Mouse (Mus musculus): ENCODE data around the gene Hspa12b. TPM values are rescaled to one million over a fixed set of nuclear protein-coding genes. Genes with fewer than 3 reads are reported as not detected.

The Hspa12b gene
- polyA plus RNA-seq, 1 experiment: 9.9 TPM

DNA sequence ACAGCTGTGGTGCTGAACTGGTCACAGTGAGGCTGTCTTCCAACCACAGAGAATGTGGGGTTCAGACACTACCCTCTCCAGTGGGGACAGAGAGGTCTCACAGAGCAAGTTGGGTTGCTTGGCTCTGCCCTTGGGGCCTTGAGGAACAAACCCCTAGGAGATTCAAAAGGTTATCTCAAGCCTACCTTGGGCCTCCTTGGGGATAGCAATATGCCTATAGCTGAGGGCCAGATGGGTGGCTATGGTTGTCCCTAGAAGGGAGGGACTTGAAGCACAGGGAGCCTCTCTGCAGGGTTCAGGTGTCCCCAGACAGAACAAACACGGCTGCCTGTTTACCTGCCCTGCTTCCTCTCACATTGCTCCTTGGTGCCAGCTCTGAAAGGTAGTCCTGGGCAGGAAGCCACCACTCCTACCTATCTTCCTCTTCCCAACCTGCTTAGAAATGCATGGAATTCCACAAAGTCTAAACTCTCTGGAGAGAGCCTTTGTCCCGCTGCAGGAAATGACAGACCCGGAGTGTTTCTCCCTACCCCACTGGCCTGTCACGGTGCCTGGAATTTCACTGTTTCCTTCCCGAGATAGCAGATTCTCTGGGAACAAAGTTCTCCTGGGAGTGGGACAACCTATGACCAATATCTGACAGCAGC lies 12.9 kb downstream of the Hspa12b start:
- no peak for TF ChIP-seq GATA1 (IDR thresholded peaks at IDR 0.05; ENCODE audit: low read length)

DNA sequence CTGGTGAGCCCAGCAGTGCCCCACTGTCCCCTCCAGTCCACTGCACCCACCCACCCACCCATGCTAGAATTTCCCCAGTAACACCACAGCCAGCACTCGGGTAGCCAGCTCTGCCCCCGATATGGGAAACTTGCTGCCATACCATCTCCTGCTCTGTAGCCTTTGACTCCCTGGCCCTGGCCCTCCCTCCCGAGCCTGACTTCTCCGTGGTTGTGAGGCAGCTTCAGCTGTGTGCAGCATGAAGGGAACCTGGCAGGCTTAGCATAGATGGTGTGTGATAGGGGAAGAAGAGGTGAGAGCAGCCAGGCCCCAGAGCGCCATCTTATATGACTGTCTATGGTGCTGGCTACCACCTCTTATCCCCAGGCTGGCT lies 13.4 kb downstream of the Hspa12b start:
- TF ChIP-seq GATA1 (IDR thresholded peaks at IDR 0.05; ENCODE audit: low read length): no peak

DNA sequence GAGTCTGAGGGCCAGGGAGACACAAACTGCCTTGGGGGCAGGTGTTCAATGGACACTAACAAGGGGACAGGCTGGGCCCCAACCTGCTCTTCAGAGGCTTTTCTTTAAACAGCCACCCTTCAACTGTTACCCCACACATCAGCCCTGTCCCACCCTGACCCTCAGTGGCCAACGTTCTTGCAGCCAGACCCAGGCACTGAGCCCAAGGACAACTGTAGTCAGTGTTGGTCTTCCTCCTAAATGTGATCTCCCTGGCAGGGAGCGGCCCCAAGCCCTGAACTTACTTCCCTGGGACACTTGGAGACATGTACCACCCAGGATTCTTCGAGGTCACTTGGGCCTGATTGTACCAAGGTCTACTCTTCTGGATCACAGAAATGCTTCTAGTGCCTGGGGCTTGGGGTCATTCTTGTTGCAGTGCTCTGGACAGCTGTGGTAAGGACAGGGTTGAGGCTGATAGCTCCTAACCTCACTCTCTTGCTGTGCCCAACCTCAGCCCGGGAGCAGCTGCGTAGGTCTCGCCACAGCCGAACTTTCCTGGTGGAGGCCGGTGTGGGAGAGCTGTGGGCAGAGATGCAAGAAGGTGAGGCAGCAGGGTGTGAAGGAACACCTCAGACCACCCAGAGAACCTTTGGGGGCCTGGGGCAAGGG lies 14.4 kb downstream of the Hspa12b start:
- TF ChIP-seq GATA1 (IDR thresholded peaks at IDR 0.05; ENCODE audit: low read length): no peak

DNA sequence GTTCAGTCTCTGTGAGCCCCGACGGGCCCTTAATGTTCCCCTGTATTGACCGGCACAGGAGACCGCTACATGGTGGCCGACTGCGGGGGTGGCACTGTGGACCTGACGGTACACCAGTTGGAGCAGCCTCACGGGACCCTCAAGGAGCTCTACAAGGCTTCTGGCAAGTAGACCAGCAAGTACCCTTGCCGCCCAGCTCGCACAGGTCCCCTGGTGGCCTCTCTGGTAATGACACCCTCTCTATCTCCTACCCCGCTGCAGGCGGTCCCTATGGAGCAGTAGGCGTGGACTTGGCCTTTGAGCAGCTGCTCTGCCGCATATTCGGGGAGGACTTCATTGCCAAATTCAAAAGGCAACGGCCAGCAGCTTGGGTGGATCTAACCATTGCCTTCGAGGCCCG lies 15.5 kb downstream of the Hspa12b start:
- TF ChIP-seq GATA1 (IDR thresholded peaks at IDR 0.05; ENCODE audit: low read length): no peak

DNA sequence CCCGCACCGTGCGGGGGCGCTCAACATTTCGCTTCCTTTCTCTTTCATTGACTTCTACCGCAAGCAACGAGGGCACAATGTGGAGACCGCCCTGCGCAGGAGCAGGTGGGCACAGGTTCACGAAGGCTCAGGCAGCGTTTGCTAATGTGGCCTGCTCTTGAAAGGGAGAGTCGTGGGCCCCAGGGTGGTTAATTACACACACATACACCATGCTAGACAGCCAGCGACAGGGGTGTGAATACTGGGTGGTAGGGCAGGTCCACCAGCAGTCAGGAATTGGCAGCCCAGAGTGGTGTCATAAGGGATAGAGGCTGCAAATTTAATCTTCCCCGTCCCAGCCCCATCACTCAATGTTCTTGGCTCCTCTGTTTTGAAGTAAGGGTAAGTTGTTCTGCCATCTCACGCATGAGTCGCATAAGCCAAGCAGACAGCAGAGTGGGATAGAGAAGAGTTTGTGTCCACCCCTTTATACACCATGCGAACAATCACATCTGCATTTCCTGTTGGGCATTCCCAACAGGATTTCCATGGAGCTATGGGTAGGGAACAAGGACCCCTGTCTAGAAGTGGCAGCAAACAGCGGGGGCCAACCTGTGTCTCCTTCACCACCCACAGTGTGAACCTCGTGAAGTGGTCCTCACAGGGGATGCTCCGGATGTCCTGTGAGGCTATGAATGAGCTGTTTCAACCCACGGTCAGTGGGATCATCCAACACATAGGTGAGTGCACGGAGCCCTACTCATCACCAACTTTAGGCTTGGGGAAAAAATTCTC lies 16.1 kb downstream of the Hspa12b start:
- no peak for TF ChIP-seq GATA1 (IDR thresholded peaks at IDR 0.05; ENCODE audit: low read length)

DNA sequence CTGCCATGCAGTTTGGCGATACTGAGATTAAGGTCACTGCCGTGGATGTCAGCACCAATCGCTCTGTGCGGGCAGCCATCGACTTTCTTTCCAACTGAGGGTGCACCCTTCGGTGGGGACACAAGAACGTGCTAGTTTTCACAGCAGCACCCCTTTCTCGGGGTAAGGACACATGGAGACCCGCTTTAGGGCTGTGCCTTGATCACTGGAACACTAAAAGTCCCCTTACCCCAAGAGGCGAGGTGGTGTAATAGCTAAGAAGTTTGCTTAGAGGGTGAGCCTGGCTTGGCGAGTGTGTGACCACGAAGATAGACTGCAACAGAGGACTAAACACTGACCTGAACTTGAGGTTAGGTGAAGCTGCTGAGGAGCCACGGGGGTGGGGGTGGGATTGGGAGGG lies 18.0 kb downstream of the Hspa12b start:
- TF ChIP-seq GATA1 (IDR thresholded peaks at IDR 0.05; ENCODE audit: low read length): no peak

DNA sequence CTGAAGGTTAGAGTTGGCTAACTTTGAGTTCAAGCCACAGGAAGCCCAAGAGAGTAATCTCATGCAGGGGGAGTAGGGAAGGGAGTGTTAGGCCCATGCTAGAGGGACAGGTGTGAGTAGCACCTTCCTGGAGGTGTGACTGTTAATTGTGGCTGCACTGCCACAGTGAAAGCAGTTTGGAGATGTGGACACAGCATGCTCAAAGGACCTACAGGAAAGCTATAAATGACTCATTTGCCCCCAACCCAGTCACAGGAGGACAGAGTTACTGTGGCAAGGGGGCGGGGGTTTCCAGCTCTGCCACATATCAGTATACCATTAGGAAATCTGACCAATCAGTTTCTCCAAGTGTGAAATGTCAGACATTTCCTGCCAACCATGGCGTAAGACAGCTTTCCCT lies 18.5 kb downstream of the Hspa12b start:
- TF ChIP-seq GATA1 (IDR thresholded peaks at IDR 0.05; ENCODE audit: low read length): no peak

DNA sequence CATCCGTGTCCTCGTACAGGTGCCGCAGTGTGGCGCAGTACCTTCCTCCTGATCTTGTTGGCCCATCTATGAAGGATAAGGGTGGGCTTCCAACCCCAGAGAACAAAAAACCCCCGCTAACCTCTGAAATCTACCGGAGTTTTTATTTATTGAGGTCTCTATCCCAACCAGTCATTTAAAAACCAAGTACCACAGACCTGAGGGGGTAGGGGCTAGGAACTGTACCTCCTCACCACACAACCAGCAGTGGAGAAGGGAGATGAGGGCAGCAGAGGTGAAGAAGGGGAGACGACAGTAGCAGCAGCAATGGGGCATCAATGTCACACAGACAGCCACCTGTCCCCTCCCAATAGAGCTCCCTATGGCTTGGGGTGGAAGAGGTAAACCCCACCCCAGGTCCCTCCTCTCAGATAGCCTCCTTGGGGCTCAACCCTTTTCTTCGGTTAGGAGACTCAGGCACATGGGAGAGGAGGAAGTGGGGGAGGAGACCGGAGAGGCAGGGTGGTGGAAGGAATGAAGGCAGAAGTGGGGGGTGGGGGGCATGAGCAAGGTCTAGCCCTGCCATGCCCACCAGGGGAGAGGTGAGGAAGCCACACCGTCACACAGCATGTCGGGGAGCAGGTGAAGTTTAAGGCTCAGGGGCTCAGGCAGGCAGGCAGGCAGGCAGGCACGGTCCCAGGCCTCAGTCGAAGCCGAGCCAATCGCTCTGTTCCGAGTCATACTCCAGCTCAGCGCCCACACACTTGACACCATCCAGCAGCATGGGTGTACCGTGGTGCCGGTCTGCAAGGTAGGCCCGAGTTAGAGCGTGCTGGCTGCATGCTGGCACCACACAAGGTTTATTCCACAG lies 19.3 kb downstream of the Hspa12b start:
- no peak for TF ChIP-seq GATA1 (IDR thresholded peaks at IDR 0.05; ENCODE audit: low read length)

DNA sequence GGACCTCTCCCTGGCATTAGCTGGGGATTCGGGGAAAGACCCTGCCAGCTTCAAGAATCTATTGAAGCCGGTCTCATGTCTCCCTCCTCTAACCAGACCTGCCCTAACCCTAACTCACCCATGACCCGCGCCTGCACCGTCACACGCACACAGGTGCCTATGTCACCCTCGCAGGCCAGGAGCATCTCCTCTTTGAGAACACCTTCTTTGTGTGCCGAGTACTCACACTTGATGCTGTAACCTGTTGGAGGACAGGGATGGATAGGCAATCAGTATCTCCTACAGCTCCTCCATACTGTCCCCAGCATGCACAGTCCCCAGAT lies 19.9 kb downstream of the Hspa12b start:
- no peak for TF ChIP-seq GATA1 (IDR thresholded peaks at IDR 0.05; ENCODE audit: low read length)

DNA sequence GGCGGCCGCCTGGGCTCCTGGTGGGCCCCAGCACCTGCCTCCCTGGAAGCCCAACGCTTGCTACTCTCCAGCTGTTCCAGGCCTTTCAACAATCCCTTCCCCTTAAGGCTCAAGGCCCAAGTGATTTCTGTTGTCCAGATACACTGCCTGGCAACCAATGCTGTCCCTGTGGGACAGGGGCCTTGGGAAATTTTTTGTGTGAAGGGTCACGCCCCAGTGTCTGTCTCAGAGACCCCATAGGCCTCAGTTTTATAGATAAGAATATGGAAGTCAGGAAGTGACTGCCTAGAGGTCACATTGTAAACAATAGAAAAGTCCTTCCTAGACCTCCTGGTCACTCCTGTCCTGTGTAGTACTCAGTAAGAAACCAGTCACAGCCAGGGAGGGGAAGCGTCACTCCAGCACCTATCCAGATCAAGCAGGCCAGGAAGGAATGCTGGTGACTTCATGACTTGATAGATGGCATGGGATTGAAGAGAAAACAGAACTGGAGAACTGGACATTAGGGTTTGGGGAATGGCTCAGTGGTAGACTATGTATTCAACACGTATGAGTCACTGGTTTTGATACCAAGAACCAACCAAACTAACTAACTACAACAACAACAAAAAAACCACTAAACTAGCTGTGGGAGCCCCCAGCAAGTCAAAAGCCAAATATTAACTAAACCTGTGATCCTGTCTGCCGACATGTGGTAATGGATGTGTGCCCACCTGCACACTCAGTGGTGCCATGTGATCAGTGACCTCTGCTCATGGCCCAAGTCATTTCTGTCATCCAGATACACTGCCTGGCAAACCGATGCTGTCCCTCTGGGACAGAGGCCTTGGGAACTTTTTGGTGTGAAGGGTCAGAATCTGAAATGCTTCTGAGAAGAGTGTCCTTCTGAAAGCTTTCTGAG lies 21.5 kb downstream of the Hspa12b start:
- TF ChIP-seq GATA1 (IDR thresholded peaks at IDR 0.05; ENCODE audit: low read length): no peak

DNA sequence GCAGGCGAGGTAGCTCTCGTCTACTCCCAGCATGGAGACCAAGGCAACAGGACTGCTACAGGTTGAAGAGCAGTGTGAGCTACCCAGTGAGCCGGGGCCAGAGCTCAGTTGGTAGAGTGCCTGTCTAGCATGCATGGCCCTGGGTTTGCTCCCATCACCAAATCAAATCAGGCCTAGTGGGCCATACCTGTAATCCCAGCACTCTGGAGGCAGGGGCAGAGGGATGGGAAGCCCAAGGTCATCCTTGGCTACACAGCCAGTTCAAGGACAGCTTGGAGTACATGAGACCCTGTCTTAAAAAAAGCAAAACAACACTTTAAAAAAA lies 22.1 kb downstream of the Hspa12b start:
- TF ChIP-seq GATA1 (IDR thresholded peaks at IDR 0.05; ENCODE audit: low read length): no peak

DNA sequence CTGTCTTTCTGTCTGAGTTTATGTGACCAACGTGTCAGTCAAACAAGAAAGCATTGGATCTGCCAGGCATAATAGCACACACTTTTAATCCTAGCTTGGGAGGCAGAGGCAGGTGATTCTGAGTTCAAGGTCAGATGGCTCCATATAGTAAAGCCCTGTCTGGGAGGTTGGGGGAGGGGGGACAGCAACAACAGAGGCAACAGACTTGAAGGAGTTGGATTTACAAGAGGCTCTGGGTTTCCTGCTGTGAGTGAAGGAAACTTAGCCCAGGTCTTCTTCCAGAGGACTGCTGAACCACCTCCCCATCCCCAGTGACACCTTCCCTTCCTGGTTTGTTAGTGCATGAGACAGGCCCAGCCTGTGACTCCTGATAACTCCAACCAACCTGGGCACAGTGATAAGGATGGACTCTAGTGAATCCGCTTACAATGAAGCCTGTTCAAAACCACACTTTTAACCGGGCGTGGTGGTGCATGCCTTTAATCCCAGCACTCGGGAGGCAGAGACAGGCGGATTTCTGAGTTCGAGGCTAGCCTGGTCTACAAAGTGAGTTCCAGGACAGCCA lies 25.2 kb downstream of the Hspa12b start:
- no peak for TF ChIP-seq GATA1 (IDR thresholded peaks at IDR 0.05; ENCODE audit: low read length)

DNA sequence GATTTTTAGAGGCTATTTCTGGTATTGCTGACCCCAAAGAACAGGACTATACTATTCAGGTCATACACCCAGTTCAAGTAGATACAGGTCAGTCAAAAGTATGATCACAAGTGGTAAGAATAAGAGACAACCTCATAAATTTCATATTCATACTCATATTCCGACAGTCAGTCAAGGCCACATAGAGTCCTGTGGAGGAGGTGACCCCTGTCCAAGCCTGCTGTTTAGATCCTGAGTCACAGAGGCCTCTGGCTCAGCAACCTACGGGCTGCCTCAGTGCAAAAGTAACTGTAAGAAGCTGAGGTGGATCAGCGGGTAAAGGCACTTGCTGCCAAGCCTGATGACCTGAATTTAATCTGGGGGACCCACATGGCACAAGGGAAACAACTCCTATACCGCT lies 27.0 kb downstream of the Hspa12b start:
- TF ChIP-seq GATA1 (IDR thresholded peaks at IDR 0.05; ENCODE audit: low read length): no peak

DNA sequence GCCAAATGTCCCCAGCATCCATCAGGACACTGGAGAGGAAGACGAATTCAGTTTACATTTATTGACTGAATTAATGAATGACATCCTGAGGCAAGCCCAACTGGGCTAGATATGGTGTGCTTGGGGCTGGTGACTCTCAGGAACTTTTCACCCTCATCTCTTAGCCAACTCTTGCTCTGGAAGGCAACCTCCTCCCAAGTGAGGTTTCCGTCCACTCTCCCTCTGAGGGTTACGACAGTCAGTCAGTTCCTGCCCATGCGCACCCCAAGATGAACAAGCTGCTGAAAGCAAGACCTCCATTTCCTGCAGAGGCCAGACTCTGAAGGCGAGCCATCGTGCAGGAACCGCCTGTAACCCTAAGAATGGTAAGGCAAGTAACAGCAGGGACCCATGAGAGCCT lies 29.9 kb downstream of the Hspa12b start:
- TF ChIP-seq GATA1 (IDR thresholded peaks at IDR 0.05; ENCODE audit: low read length): no peak

DNA sequence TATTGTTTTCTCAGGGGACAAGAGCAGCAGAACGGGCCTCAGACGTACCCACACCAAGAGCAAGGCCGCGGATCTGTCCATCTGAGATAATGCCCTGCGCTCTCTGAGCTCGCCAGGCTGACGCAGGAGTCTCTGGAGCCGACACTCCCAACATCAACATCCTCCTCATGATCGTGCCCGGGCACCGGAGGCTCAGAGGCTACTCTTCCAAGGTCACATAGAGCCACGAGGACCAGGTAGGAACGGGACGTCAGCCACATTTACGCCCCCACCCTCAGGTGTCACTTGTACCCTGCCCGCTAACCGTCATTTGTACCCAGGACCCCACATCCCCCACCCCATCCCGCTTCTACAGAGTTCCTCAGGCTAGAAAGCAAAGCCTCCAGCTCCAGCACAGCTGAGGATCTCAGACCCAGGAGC lies 32.4 kb downstream of the Hspa12b start:
- TF ChIP-seq GATA1 (IDR thresholded peaks at IDR 0.05; ENCODE audit: low read length): no peak

Measured in G1E-ER4 (cell line).